Mouse (Mus musculus) neural tube, embryonic 14.5 days (tissue): ENCODE data around the gene Klhl11. TPM values are rescaled to one million over a fixed set of nuclear protein-coding genes. Genes with fewer than 3 reads are reported as not detected.
A peak's percentile ranks its signal among the peaks of the same experiment; 100 is the strongest.

Source experiments
- ATAC-seq: fragments of 200-750 bp; cut with Nextera tagmentation; 2 replicates; pipeline ENCODE4 v1.8.0; 2017; ENCODE audit warnings: low read depth, mild to moderate bottlenecking, moderate TSS enrichment, moderate library complexity
- H3K27ac ChIP-seq: fragments of 300-500 bp; sonication (generic); 2 replicates; pipeline ENCODE4 v1.5.1; 2014; ENCODE audit warnings: low read depth, mild to moderate bottlenecking, control low read depth, low read length, moderate library complexity, mixed read lengths
- H3K27me3 ChIP-seq: fragments of 300-500 bp; sonication (generic); 2 replicates; pipeline ENCODE4 v1.6.1; 2014; ENCODE audit warnings: low read length; ENCODE audit not compliant: control insufficient read depth, insufficient read depth
- H3K36me3 ChIP-seq: fragments of 300-500 bp; sonication (generic); 2 replicates; pipeline ENCODE4 v1.6.1; 2014; ENCODE audit warnings: low read length, mixed read lengths; ENCODE audit not compliant: control insufficient read depth, insufficient read depth
- H3K4me1 ChIP-seq: fragments of 300-500 bp; sonication (generic); 2 replicates; pipeline ENCODE4 v1.6.1; 2014; ENCODE audit warnings: low read length; ENCODE audit not compliant: control insufficient read depth, insufficient read depth
- H3K4me2 ChIP-seq: fragments of 300-500 bp; sonication (generic); 2 replicates; pipeline ENCODE4 v1.6.1; 2014; ENCODE audit warnings: mild to moderate bottlenecking, low read depth, low read length, control low read depth
- H3K4me3 ChIP-seq: fragments of 300-500 bp; sonication (generic); 2 replicates; pipeline ENCODE4 v1.5.1; 2014; ENCODE audit warnings: low read depth, low read length, control low read depth, mixed read lengths
- H3K9ac ChIP-seq: fragments of 300-500 bp; sonication (generic); replicated peaks from 2 replicates; pipeline ENCODE4 v1.6.1; 2014; ENCODE audit warnings: low read depth, mild to moderate bottlenecking, control low read depth, low read length, mixed read lengths
- H3K9me3 ChIP-seq: fragments of 300-500 bp; sonication (generic); 2 replicates; pipeline ENCODE4 v1.6.1; 2016; ENCODE audit warnings: low read length; ENCODE audit not compliant: control insufficient read depth
- WGBS: fragments of 180-500 bp; shearing (Covaris S2); extraction: QIAGEN DNeasy Blood & Tissue Kit; methylation state at CpG from one replicate; pipeline ENCODE4 v1.1.7; 2014; 5-methylcytosine and 5-hydroxymethylcytosine counted together
- polyA plus RNA-seq: library from polyadenylated mRNA; unstranded; fragments of >200 nt; fragmentation: Nextera tagmentation; extraction: Ambion mirVana; gene quantifications from 2 replicates; pipeline ENCODE4 v1.2.1, GENCODE M21; 2014

The Klhl11 gene
- polyA plus RNA-seq, 1 experiment from 2014 or later: 15.7 TPM

- H3K9ac ChIP-seq: no peak overlapping the region
- ATAC-seq: no peak
- H3K9me3 ChIP-seq: no peaks in the 10 kb centered on the region
- no peak overlapping the region for H3K4me3 ChIP-seq
- H3K27me3 ChIP-seq: no peaks in the 10 kb centered on the region
- peaks cover 6% of the 10 kb centered on the region; the same call in 1 of the 2 replicates for H3K36me3 ChIP-seq
- no peaks in the 10 kb centered on the region for H3K4me1 ChIP-seq
- WGBS: 92% methylated on average over 4 of the region's 4 CpGs
- no peak overlapping the region for H3K27ac ChIP-seq
- H3K4me2 ChIP-seq: no peak overlapping the region
These were observed 15.3 kb downstream of the Klhl11 start for GRCm38 (mm10) chr11:100457247-100457646.

- no peak overlapping the region for H3K9ac ChIP-seq
- WGBS: 82% methylated on average over 6 of the region's 6 CpGs
- H3K4me2 ChIP-seq: no peak overlapping the region
- no peaks in the 10 kb centered on the region for H3K36me3 ChIP-seq
- H3K4me3 ChIP-seq: no peak overlapping the region
- H3K9me3 ChIP-seq: no peaks in the 10 kb centered on the region
- H3K4me1 ChIP-seq: peaks cover 16% of the 10 kb centered on the region
- ATAC-seq: no peak
- no peaks in the 10 kb centered on the region for H3K27me3 ChIP-seq
- no peak overlapping the region for H3K27ac ChIP-seq
These were observed 29.9 kb downstream of the Klhl11 start for GRCm38 (mm10) chr11:100442625-100443024.

- ATAC-seq: no peak
- Histone ChIP-seq H3K9me3 (no peaks in the 10 kb centered on the region), H3K27me3 (no peaks in the 10 kb centered on the region), H3K36me3 (0 out of 2 replicates have a peak, but pooled peaks cover 2% of the 10 kb centered on the region), H3K9ac (peak within 1 kb of the TSS; percentile 95), H3K4me1 (peaks cover 16% of the 10 kb centered on the region), H3K4me2 (peak within 1 kb of the TSS; percentile 82), H3K4me3 (peak within 1 kb of the TSS; percentile 87), H3K27ac (peak within 1 kb of the TSS; percentile 72)
- WGBS: 83% methylated on average over 8 of the region's 8 CpGs
These were observed 30.7 kb downstream of the Klhl11 start, which contains the start of the genes Nt5c3b and Klhl10 for GRCm38 (mm10) chr11:100441797-100442196. TSS of gene Nt5c3b (minus strand) at chr11:100441808. TSS of gene Klhl10 (plus strand) at chr11:100441917.

GRCm38 (mm10) chr11:100440691-100441522 is 31.6 kb downstream of the Klhl11 start:
- ATAC-seq: peak; percentile 98
- Histone ChIP-seq H3K4me3 (peak overlapping the region; percentile 87), H3K9me3 (no peaks in the 10 kb centered on the region), H3K9ac (peak overlapping the region; percentile 95), H3K27me3 (no peaks in the 10 kb centered on the region), H3K4me2 (peak overlapping the region; percentile 82), H3K4me1 (peaks cover 16% of the 10 kb centered on the region), H3K27ac (peak overlapping the region; percentile 72), H3K36me3 (0 out of 2 replicates have a peak, but pooled peaks cover 6% of the 10 kb centered on the region)
- WGBS: 2% methylated on average over 51 of the region's 52 CpGs

GRCm38 (mm10) chr11:100437901-100438300 is 34.6 kb downstream of the Klhl11 start:
- Histone ChIP-seq H3K4me3 (no peak overlapping the region), H3K9ac (no peak overlapping the region), H3K27me3 (no peaks in the 10 kb centered on the region), H3K4me1 (peaks cover 16% of the 10 kb centered on the region), H3K27ac (no peak overlapping the region), H3K9me3 (no peaks in the 10 kb centered on the region), H3K36me3 (peaks cover 13% of the 10 kb centered on the region; the same call in 1 of the 2 replicates), H3K4me2 (no peak overlapping the region)
- ATAC-seq: no peak
- 75% methylated on average over 1 of the region's 1 CpGs for WGBS

- Histone ChIP-seq H3K4me2 (no peak overlapping the region), H3K4me1 (peaks cover 12% of the 10 kb centered on the region), H3K36me3 (peaks cover 18% of the 10 kb centered on the region; the same call in 1 of the 2 replicates), H3K4me3 (no peak overlapping the region), H3K9me3 (no peaks in the 10 kb centered on the region), H3K27me3 (no peaks in the 10 kb centered on the region), H3K27ac (no peak overlapping the region), H3K9ac (no peak overlapping the region)
- ATAC-seq: no peak
- 42% methylated on average over 9 of the region's 9 CpGs for WGBS
These were observed 36.8 kb downstream of the Klhl11 start for GRCm38 (mm10) chr11:100435678-100436246.

GRCm38 (mm10) chr11:100432002-100432401 is 40.5 kb downstream of the Klhl11 start:
- 98% methylated on average over 5 of the region's 5 CpGs for WGBS
- Histone ChIP-seq H3K27me3 (no peaks in the 10 kb centered on the region), H3K36me3 (peaks cover 22% of the 10 kb centered on the region; the same call in 1 of the 2 replicates), H3K4me3 (no peak overlapping the region), H3K9me3 (no peaks in the 10 kb centered on the region), H3K4me1 (no peaks in the 10 kb centered on the region), H3K4me2 (no peak overlapping the region), H3K27ac (no peak overlapping the region), H3K9ac (no peak overlapping the region)
- ATAC-seq: no peak

GRCm38 (mm10) chr11:100430052-100430451 is 42.5 kb downstream of the Klhl11 start:
- no peak for ATAC-seq

More at GRCm38 (mm10) chr11:100430052-100430451, 42.5 kb downstream of the Klhl11 start:
- no peak overlapping the region for H3K9ac ChIP-seq
- no peaks in the 10 kb centered on the region for H3K4me1 ChIP-seq
- H3K4me2 ChIP-seq: no peak overlapping the region
- H3K27me3 ChIP-seq: no peaks in the 10 kb centered on the region
- no peak overlapping the region for H3K4me3 ChIP-seq
- H3K36me3 ChIP-seq: peaks cover 14% of the 10 kb centered on the region; the same call in 1 of the 2 replicates
- 91% methylated on average over 7 of the region's 7 CpGs for WGBS
- H3K27ac ChIP-seq: no peak overlapping the region
- H3K9me3 ChIP-seq: no peaks in the 10 kb centered on the region
